In genomic region chr6:47044385-47045200, GRCm38 (mm10) we compare ENCODE assay signal across 8 mouse cellular contexts.
DNase-seq lines count a peak whose midpoint lies in the region; ATAC-seq and TF ChIP-seq lines count a peak whose summit lies in the region.

No protein-coding gene starts in this region.

- TF ChIP-seq CTCF in liver, embryonic 14.5 days (IDR thresholded peaks at IDR 0.05; ENCODE audit: low read depth), result no peak

- 3% methylated on average over 46 of the region's 46 CpGs for WGBS in forebrain, embryonic 12.5 days
- 4% methylated on average over 46 of the region's 46 CpGs for WGBS in liver, embryonic 14.5 days (ENCODE audit: insufficient replicate concordance)

- H3K36me3 ChIP-seq in forebrain, embryonic 12.5 days (replicated peaks), result no peaks in the 10 kb centered on the region
- no peaks in the 10 kb centered on the region for H3K36me3 ChIP-seq in liver, embryonic 14.5 days (replicated peaks; ENCODE audit: control insufficient read depth, insufficient read depth, low read depth)

- peak; percentile 5 for DNase-seq in gastrocnemius, postnatal 10 days
- no peak for DNase-seq in gastrocnemius, adult 8-10 months (ENCODE audit: low spot score in 2 of 2)
- DNase-seq in ES-CJ7 (ENCODE audit: low read depth, low spot score), result peak; percentile 22
- DNase-seq in liver, embryonic 14.5 days (ENCODE audit: low read depth in 3 of 3, low spot score in 3 of 3), result no peak
- no peak for DNase-seq in spleen, adult 12 weeks (ENCODE audit: low spot score)
- DNase-seq in spleen, postnatal 36 days (ENCODE audit: low spot score in 2 of 2), result no peak
- DNase-seq in urinary bladder, postnatal 36 days (ENCODE audit: low spot score in 2 of 2), result no peak

- H3K4me2 ChIP-seq in forebrain, embryonic 12.5 days, result peak overlapping the region; percentile 77
- peak overlapping the region; percentile 39 for H3K4me2 ChIP-seq in liver, embryonic 14.5 days (ENCODE audit: low read depth)

- H3K4me3 ChIP-seq in forebrain, embryonic 12.5 days (replicated peaks), result peak overlapping the region; percentile 46
- H3K4me3 ChIP-seq in liver, embryonic 14.5 days (ENCODE audit: insufficient read depth in 1 of 2, low read depth in 2 of 2, low read length in 2 of 2), result no peak overlapping the region

- no peaks in the 10 kb centered on the region; the same call in 1 of the 2 replicates for H3K4me1 ChIP-seq in forebrain, embryonic 12.5 days
- no peaks in the 10 kb centered on the region for H3K4me1 ChIP-seq in liver, embryonic 14.5 days (replicated peaks; ENCODE audit: control insufficient read depth in 2 of 2, insufficient read depth in 2 of 2, low read length in 1 of 2)

- no peak overlapping the region for H3K27ac ChIP-seq in forebrain, embryonic 12.5 days
- no peak overlapping the region for H3K27ac ChIP-seq in liver, embryonic 14.5 days

- H3K9me3 ChIP-seq in forebrain, embryonic 12.5 days, result no peaks in the 10 kb centered on the region
- no peaks in the 10 kb centered on the region for H3K9me3 ChIP-seq in liver, embryonic 14.5 days (ENCODE audit: control insufficient read depth, low read length)

- peak; percentile 65 for ATAC-seq in forebrain, embryonic 12.5 days (ENCODE audit: low FRiP score)
- no peak for ATAC-seq in liver, embryonic 14.5 days (ENCODE audit: insufficient read depth)

- H3K27me3 ChIP-seq in forebrain, embryonic 12.5 days, result no peaks in the 10 kb centered on the region
- H3K27me3 ChIP-seq in liver, embryonic 14.5 days (ENCODE audit: control insufficient read depth, insufficient read depth, low read length), result no peaks in the 10 kb centered on the region

- no peak for TF ChIP-seq EP300 in liver, embryonic 14.5 days (IDR thresholded peaks at IDR 0.05; ENCODE audit: low read depth)

- H3K9ac ChIP-seq in forebrain, embryonic 12.5 days, result peak overlapping the region; percentile 55
- H3K9ac ChIP-seq in liver, embryonic 14.5 days (replicated peaks), result no peak overlapping the region

Comparison
In these comparisons a context has a peak if more than half of its experiments do, and no peak if none do; other contexts are left out.
1. DNase-seq: peak in gastrocnemius, postnatal 10 days (single experiment) and ES-CJ7 (single experiment); none in gastrocnemius, adult 8-10 months (0 of 2), liver, embryonic 14.5 days (0 of 3), spleen, adult 12 weeks (single experiment), spleen, postnatal 36 days (0 of 2) and urinary bladder, postnatal 36 days (0 of 2).